Mouse (Mus musculus) urinary bladder, postnatal 10 days (tissue): ENCODE measurements around the gene Zfp865.
"Not testable (repeated sequence)": the region's sequence is repeated elsewhere in the genome, so short reads cannot be mapped to it uniquely, and the experiment has no call there.

Experiments used
- DNase-seq: peaks from one replicate; pipeline ENCODE4 v3.0.0; 2022; ENCODE audit warnings: low spot score

The Zfp865 gene

GRCm38 (mm10) chr7:5015118-5016001 lies 4.8 kb upstream of the Zfp865 start, which contains the start of gene Gm44973:
Gene Gm44973, plus strand, starts transcription at chr7:5015496.
- DNase-seq: peak; percentile 84

DNA sequence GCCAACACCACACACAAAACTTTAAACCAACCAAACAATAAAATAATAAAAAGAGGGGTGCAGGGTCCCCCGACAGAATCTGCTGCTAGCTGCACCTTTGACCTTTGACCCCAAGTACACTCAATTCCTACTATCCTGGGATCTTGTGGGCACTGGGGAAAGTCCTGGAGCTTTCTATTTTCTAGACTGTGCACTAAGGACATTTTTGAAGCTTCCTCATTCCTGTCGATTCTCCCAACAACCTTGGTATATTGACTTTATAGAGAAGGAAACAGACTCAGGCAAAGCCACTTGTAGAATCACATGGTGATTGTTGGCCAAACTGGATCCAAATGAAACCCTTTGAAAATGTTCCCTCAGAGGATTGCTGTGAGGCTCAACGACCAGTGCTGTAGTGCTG lies 4.1 kb upstream of the Zfp865 start:
- no peak for DNase-seq

GRCm38 (mm10) chr7:5016920-5017319 lies 3.3 kb upstream of the Zfp865 start:
- DNase-seq: no peak

DNA sequence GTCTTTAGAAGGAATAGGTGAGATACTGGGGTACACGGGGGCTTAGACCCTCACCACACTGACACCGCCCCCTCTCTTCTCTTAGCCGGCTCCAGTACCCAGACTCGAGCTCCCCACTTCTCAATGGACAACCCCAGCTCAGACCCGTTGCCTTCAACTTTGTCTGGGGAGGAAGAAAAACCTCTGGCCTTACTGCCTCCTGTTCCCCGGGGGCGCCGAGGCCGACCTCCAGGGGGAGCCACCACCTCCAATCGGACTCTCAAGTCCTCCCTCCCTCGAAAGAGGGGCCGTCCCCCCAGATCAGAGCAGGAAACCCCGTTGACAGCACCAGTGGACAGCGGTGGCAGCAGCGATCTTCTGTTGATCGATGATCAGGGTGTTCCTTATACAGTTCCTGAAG lies 2.8 kb upstream of the Zfp865 start:
- DNase-seq: no peak

GRCm38 (mm10) chr7:5017931-5018330 lies 2.2 kb upstream of the Zfp865 start:
- no peak for DNase-seq

GRCm38 (mm10) chr7:5019576-5019975 lies 600 bp upstream of the Zfp865 start:
- DNase-seq: not testable (repeated sequence)

DNA sequence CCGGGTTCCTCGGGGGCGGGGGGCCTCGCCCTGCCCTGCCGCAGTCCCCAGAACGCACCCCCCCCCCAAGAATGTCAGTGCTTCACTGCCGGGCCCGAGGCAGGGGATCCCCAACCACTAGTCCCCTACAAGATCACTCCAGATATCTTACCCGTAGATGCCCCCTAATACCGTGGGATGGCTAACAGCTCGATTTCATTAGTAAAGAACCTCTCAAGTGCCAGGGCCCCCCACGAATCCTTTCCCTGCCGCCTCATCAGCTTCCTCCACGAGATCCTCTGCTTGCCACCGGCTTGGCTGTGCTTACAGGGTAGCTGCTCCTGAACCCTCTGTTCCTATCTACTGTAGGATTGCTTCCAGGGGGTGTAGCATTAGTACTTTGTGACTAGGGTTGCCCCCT lies 509 bp downstream of the Zfp865 start:
- DNase-seq: no peak

GRCm38 (mm10) chr7:5021197-5021596 lies 1.0 kb downstream of the Zfp865 start:
- no peak for DNase-seq

DNA sequence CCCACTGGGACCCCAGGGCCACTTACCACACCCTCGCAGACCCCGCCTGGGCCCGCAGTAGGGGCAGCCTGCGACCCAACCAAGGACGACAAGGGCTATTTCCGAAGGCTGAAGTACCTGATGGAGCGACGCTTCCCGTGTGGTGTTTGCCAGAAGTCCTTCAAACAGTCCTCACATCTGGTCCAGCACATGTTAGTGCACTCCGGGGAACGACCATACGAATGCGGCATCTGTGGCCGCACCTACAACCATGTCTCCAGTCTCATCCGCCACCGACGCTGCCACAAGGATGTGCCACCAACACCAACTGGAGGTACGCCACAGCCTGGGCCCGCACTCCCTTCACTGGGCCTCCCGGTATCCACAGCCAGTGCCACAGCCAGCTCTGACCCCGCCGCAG lies 9.4 kb downstream of the Zfp865 start:
- no peak for DNase-seq

DNA sequence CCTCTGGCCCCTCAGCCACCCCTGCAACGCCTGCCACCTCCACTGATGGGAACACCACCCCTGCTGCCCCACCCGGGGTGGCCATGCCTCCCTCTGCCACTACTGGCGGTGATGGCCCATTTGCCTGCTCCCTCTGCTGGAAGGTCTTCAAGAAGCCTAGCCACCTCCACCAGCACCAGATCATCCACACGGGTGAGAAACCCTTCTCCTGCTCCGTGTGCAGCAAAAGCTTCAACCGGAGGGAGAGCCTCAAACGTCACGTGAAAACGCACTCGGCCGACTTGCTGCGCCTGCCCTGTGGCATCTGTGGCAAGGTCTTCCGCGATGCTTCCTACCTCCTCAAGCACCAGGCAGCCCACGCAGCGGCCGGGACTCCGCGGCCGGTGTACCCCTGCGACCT lies 9.8 kb downstream of the Zfp865 start:
- DNase-seq: no peak

- no peak for DNase-seq
These were observed 10.5 kb downstream of the Zfp865 start for GRCm38 (mm10) chr7:5030554-5031275.

DNA sequence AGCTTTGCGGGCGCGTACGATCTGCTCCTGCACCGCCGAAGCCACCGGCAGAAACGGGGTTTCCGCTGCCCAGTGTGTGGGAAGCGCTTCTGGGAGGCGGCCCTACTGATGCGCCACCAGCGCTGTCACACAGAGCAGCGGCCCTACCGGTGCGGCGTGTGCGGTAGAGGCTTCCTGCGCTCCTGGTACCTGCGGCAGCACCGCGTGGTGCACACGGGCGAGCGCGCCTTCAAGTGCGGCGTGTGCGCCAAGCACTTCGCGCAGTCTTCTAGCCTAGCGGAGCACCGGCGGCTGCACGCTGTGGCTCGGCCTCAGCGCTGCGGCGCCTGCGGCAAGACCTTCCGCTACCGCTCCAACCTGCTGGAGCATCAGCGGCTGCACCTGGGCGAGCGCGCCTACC lies 11.3 kb downstream of the Zfp865 start:
- no peak for DNase-seq

DNA sequence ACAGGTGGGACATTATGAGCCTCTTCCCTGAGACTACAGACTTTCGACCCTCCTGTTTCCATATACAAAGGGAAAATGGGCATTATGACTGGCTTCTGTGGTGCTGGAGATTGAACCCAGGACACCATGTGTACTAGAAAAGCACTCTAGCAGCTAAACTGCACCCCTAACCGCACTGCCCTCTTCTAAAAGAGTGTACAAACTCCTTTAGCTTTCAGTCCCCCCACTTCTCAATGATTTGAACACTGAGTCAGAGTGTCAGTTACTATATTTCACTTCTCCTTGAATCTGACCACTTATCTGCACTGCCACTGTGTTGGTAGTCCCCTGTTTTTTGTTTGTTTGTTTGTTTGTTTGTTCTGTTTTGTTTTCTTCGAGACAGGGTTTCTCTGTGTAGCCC lies 13.6 kb downstream of the Zfp865 start, which contains the start of gene 4632433K11Rik:
TSS of gene 4632433K11Rik (plus strand) at position 301 of the 400 bp plus-strand sequence.
- no peak for DNase-seq

- no peak for DNase-seq
These were observed 15.5 kb downstream of the Zfp865 start for GRCm38 (mm10) chr7:5035628-5036027.

DNA sequence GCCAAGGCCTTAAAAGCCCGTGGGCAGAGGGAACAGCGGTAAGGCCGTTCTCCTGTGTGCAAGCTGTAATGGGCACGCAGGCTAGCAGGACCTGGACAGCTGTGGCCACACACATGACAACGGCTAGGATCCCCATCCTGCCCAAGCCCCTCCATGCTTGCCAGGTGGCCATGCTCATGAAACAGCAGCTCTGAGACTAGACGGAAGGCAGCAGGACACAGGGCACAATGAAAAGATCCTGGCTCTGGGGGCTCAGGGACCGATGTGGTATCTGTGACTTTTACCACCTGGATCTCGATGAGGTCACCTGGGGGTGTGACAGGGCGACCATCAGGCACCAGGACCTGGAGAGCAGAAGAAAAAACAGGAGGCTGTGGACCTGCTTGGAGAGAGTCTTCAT lies 16.0 kb downstream of the Zfp865 start:
- DNase-seq: no peak

GRCm38 (mm10) chr7:5037026-5037425 lies 16.9 kb downstream of the Zfp865 start:
- no peak for DNase-seq

DNA sequence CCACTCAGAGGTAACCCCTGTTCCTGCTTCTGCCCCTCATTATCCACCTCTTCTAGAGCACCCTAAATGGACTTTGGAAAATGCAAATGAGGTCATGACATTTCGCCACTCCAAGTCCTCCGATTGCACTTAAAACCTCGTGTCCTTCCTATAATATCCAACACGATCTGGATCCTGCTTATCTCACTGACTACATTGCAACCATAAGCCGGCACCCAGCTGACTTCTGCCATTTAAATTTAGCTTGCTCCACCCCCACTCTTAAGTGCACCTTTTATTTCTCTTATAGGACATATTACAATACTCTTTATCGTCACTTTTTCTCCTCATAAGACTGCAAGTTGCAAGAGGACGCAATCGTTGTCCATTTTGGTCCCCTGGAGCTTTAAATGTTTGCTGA lies 17.3 kb downstream of the Zfp865 start:
- no peak for DNase-seq

DNA sequence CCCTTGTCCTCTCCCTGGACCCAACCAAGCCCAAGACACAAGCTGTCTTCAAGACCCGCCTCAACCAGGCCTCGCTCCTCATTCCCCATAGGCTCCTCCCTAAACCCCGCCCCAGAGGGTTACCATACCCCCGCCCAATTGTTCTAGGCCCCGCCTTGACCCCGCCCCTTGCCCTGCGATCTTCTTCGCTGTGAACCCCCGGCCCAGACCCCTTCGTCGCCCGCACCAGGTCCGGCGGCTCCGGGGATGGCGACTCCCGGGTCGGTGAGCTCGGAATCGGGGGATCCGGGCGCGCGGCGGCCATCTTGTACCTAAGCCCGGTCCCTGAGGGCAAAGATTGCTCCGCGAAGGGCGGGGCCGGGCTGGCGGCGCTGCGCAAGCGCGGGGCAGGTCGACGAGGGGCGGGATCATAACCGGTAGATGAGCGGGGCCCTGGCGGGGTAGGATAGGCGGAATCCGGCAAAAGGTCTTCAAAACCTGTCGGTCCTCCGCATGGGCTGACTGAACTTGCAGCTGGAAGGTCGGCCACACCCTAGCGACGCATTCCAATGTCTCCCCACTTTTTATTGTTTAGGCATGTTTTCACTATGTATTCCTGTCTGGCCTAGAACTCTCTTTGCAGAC lies 18.0 kb downstream of the Zfp865 start, which contains the start of gene Zfp784:
TSS of gene Zfp784 (minus strand) at position 338 of the 624 bp plus-strand sequence.
- DNase-seq: peak; percentile 70

- DNase-seq: no peak
These were observed 18.8 kb downstream of the Zfp865 start for GRCm38 (mm10) chr7:5038940-5039339.

DNA sequence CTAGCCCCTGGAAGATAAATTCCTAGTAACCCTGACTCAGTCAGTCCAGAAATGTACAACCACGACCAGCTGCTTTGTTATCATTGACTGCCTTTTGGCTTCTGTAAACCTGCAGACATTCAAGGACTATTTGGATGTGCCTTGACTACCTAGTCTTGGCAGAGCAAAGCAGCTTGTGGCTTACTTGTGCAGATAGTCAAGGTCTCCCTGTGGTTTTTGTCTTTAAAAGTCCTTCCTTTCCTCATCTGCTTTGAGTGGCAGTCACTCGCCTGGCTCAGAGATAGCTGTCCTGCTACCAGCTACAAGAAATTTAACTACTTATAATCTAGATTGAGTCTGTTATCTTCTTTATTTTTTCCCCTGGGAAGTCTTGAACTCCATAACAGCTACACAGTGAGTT lies 24.8 kb downstream of the Zfp865 start:
- DNase-seq: no peak

- no peak for DNase-seq
These were observed 25.9 kb downstream of the Zfp865 start for GRCm38 (mm10) chr7:5046112-5046511.

GRCm38 (mm10) chr7:5047313-5047712 lies 27.1 kb downstream of the Zfp865 start:
- no peak for DNase-seq
